Mouse (Mus musculus) embryonic facial prominence, embryonic 15.5 days (tissue): ENCODE measurements around the gene Rfpl4. TPM values are rescaled to one million over a fixed set of nuclear protein-coding genes. Genes with fewer than 3 reads are reported as not detected.
A peak's percentile ranks its signal among the peaks of the same experiment; 100 is the strongest.

Experiments
- ATAC-seq: fragments of 200-750 bp; cut with Nextera tagmentation; 2 replicates; pipeline ENCODE4 v1.8.0; 2017; ENCODE audit warnings: low read depth, moderate TSS enrichment; ENCODE audit not compliant: insufficient number of reproducible peaks, low FRiP score, low TSS enrichment
- H3K27ac ChIP-seq: fragments of 300-500 bp; sonication (generic); replicated peaks from 2 replicates; pipeline ENCODE4 v1.5.1; 2015; ENCODE audit warnings: mild to moderate bottlenecking, inconsistent platforms
- H3K27me3 ChIP-seq: fragments of 300-500 bp; sonication (generic); 2 replicates; pipeline ENCODE4 v1.6.1; 2015; ENCODE audit warnings: inconsistent platforms
- H3K36me3 ChIP-seq: fragments of 300-500 bp; sonication (generic); 2 replicates; pipeline ENCODE4 v1.6.1; 2015; ENCODE audit warnings: mild to moderate bottlenecking, inconsistent platforms
- H3K4me1 ChIP-seq: fragments of 300-500 bp; sonication (generic); 2 replicates; pipeline ENCODE4 v1.6.1; 2015; ENCODE audit warnings: inconsistent platforms
- H3K4me2 ChIP-seq: fragments of 300-500 bp; sonication (generic); replicated peaks from 2 replicates; pipeline ENCODE4 v1.6.1; 2015; ENCODE audit warnings: mild to moderate bottlenecking, inconsistent platforms
- H3K4me3 ChIP-seq: fragments of 300-500 bp; sonication (generic); replicated peaks from 2 replicates; pipeline ENCODE4 v1.5.1; 2015; ENCODE audit warnings: mild to moderate bottlenecking, inconsistent platforms
- H3K9ac ChIP-seq: fragments of 300-500 bp; sonication (generic); 2 replicates; pipeline ENCODE4 v1.6.1; 2015; ENCODE audit warnings: inconsistent platforms
- H3K9me3 ChIP-seq: fragments of 300-500 bp; sonication (generic); replicated peaks from 2 replicates; pipeline ENCODE4 v1.6.1; 2016; ENCODE audit warnings: inconsistent platforms
- WGBS: fragments of 180-500 bp; shearing (Covaris S2); methylation state at CpG from one replicate; pipeline ENCODE4 v1.1.7; 2015; 5-methylcytosine and 5-hydroxymethylcytosine counted together
- polyA plus RNA-seq: library from polyadenylated mRNA; unstranded; fragments of >200 nt; fragmentation: Nextera tagmentation; extraction: Ambion mirVana; gene quantifications from 2 replicates; pipeline ENCODE4 v1.2.1, GENCODE M21; 2015

Gene Rfpl4
- polyA plus RNA-seq, 1 experiment from 2014 or later: not detected

DNA sequence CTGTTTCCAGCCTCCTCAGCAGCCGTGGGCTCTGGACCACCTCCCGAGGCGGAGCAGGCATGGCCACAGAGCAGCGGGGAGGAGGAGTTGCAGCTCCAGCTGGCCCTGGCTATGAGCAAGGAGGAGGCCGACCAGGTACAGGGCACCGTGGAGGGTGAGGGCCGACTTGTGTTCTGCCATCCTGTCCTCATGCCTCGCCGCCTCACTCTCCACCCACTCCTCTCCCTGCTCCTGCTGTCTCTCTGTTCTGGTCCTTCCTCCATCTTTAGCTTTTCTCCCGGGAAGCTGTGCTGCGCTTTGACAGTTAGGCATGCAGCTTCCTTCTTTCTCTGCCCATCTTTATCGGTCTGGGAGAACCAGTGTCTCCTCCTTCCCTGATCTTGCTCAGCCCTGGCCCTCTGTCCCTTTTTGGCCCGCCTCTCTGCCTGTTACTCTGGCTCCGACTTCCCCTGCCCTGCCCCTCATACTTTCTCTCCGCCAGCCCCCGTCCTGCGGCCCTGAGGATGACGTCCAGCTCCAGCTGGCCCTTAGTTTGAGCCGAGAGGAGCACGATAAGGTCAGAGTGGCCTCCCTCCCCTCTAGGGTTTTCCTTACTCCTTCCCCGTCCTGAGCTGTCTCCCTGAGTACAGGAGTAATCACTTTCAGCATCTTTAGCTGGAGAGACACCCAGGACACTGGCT, 23.8 kb downstream of the Rfpl4 start:
- Histone ChIP-seq H3K36me3 (peaks cover 89% of the 10 kb centered on the region), H3K27me3 (no peaks in the 10 kb centered on the region), H3K4me1 (no peaks in the 10 kb centered on the region), H3K27ac (no peak overlapping the region), H3K4me2 (no peak overlapping the region), H3K9ac (no peak overlapping the region), H3K9me3 (no peaks in the 10 kb centered on the region), H3K4me3 (no peak overlapping the region)
- no peak for ATAC-seq
- 84% methylated on average over 21 of the region's 21 CpGs for WGBS

GRCm38 (mm10) chr7:5092381-5092780, 24.4 kb downstream of the Rfpl4 start:
- Histone ChIP-seq H3K36me3 (peaks cover 89% of the 10 kb centered on the region), H3K4me3 (no peak overlapping the region), H3K9ac (no peak overlapping the region), H3K9me3 (no peaks in the 10 kb centered on the region), H3K4me2 (no peak overlapping the region), H3K4me1 (no peaks in the 10 kb centered on the region), H3K27ac (no peak overlapping the region), H3K27me3 (no peaks in the 10 kb centered on the region)
- ATAC-seq: no peak
- WGBS: 92% methylated on average over 6 of the region's 6 CpGs

- 88% methylated on average over 15 of the region's 15 CpGs for WGBS
- H3K4me1 ChIP-seq: no peaks in the 10 kb centered on the region
Measured at GRCm38 (mm10) chr7:5091008-5091728, 25.6 kb downstream of the Rfpl4 start.

GRCm38 (mm10) chr7:5089853-5090252, 26.9 kb downstream of the Rfpl4 start:
- no peak for ATAC-seq
- H3K27me3 ChIP-seq: no peaks in the 10 kb centered on the region
- no peaks in the 10 kb centered on the region for H3K9me3 ChIP-seq
- no peak overlapping the region for H3K27ac ChIP-seq
- H3K4me2 ChIP-seq: no peak overlapping the region
- H3K4me3 ChIP-seq: no peak overlapping the region
- no peaks in the 10 kb centered on the region for H3K4me1 ChIP-seq
- no peak overlapping the region for H3K9ac ChIP-seq
- 95% methylated on average over 15 of the region's 15 CpGs for WGBS
- peaks cover 83% of the 10 kb centered on the region for H3K36me3 ChIP-seq

More at GRCm38 (mm10) chr7:5091008-5091728, 25.6 kb downstream of the Rfpl4 start:
- H3K27me3 ChIP-seq: no peaks in the 10 kb centered on the region
- H3K4me2 ChIP-seq: no peak overlapping the region
- peaks cover 88% of the 10 kb centered on the region for H3K36me3 ChIP-seq
- no peak overlapping the region for H3K27ac ChIP-seq
- no peak overlapping the region for H3K4me3 ChIP-seq
- no peak for ATAC-seq
- no peaks in the 10 kb centered on the region for H3K9me3 ChIP-seq
- no peak overlapping the region for H3K9ac ChIP-seq

GRCm38 (mm10) chr7:5087886-5088285, 28.9 kb downstream of the Rfpl4 start:
- 80% methylated on average over 4 of the region's 4 CpGs for WGBS
- Histone ChIP-seq H3K9ac (no peak overlapping the region), H3K27ac (no peak overlapping the region), H3K4me3 (no peak overlapping the region), H3K9me3 (no peaks in the 10 kb centered on the region), H3K27me3 (no peaks in the 10 kb centered on the region), H3K4me2 (no peak overlapping the region), H3K36me3 (peaks cover 64% of the 10 kb centered on the region), H3K4me1 (no peaks in the 10 kb centered on the region)
- ATAC-seq: no peak

DNA sequence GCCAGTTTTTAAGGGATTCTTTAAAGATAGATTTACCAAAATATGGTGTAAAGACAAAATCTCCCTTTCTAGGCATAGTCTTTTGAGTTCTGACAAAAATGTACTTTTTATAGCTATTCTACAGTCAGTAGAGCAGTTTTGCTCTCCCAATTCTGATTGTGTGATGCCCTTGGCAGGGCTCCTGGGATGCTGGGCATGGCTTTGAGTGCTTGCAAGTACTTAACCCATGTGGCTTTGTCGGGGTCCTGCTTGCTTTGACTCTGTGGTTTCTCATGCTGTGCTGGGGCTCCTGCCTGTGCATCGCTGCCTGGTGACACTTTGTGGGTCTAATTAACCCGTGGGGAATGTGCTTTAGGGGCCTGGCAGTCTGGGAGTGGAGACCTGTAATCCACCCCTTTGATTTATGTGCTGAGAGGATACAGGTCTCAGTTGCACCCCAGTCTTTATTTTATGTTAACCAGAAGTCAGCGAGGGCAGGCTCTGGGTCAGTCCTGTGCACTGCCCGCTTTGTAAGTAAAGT, 29.8 kb downstream of the Rfpl4 start:
- no peaks in the 10 kb centered on the region for H3K27me3 ChIP-seq
- H3K9me3 ChIP-seq: no peaks in the 10 kb centered on the region
- H3K9ac ChIP-seq: no peak overlapping the region
- 79% methylated on average over 5 of the region's 5 CpGs for WGBS
- 0 out of 2 replicates have a peak, but pooled peaks cover 7% of the 10 kb centered on the region for H3K4me1 ChIP-seq
- no peak overlapping the region for H3K4me3 ChIP-seq
- no peak overlapping the region for H3K27ac ChIP-seq
- no peak overlapping the region for H3K4me2 ChIP-seq
- peaks cover 55% of the 10 kb centered on the region for H3K36me3 ChIP-seq
- ATAC-seq: no peak

DNA sequence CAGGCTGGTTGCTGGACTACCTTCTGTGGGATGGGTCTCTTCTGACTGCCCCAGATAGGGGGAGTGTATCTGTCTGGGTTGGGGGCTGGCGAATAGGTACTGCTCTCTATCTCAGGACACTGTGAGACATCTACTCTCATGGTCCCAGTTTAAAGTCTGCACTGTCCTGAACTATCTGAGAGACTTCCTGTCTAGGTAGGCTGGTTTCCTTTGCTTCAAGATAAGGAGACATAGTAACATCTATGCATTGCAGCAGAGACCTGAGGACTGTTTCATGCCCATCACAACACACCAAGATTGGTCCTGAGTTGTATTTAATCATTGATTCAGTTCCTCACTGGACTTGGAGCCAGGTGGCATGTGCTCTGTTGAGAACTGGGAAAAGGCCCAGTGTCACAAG, 31.2 kb downstream of the Rfpl4 start:
- Histone ChIP-seq H3K27me3 (no peaks in the 10 kb centered on the region), H3K9me3 (no peaks in the 10 kb centered on the region), H3K4me3 (no peak overlapping the region), H3K4me2 (no peak overlapping the region), H3K36me3 (peaks cover 43% of the 10 kb centered on the region), H3K27ac (no peak overlapping the region), H3K9ac (no peak overlapping the region), H3K4me1 (peaks cover 20% of the 10 kb centered on the region)
- 91% methylated on average over 1 of the region's 1 CpGs for WGBS
- ATAC-seq: no peak

- Histone ChIP-seq H3K27me3 (no peaks in the 10 kb centered on the region), H3K4me1 (peaks cover 26% of the 10 kb centered on the region), H3K27ac (no peak overlapping the region), H3K9me3 (no peaks in the 10 kb centered on the region), H3K4me2 (no peak overlapping the region), H3K9ac (no peak overlapping the region), H3K36me3 (peaks cover 37% of the 10 kb centered on the region), H3K4me3 (no peak overlapping the region)
- ATAC-seq: no peak
- 88% methylated on average over 18 of the region's 18 CpGs for WGBS
Measured at GRCm38 (mm10) chr7:5083325-5084105, 33.2 kb downstream of the Rfpl4 start.

- no peak overlapping the region for H3K27ac ChIP-seq
- no peaks in the 10 kb centered on the region for H3K9me3 ChIP-seq
- peak overlapping the region; percentile 74; the same call in 1 of the 2 replicates for H3K4me2 ChIP-seq
- H3K9ac ChIP-seq: no peak overlapping the region
- H3K4me3 ChIP-seq: no peak overlapping the region
- WGBS: 91% methylated on average over 2 of the region's 2 CpGs
- ATAC-seq: no peak
- H3K4me1 ChIP-seq: peaks cover 26% of the 10 kb centered on the region
- no peaks in the 10 kb centered on the region for H3K27me3 ChIP-seq
- peaks cover 31% of the 10 kb centered on the region for H3K36me3 ChIP-seq
Measured at GRCm38 (mm10) chr7:5081939-5082338, 34.8 kb downstream of the Rfpl4 start.

GRCm38 (mm10) chr7:5081241-5081640, 35.5 kb downstream of the Rfpl4 start:
- Histone ChIP-seq H3K9ac (no peak overlapping the region), H3K27ac (no peak overlapping the region), H3K4me3 (peak overlapping the region; percentile 100), H3K4me1 (peaks cover 26% of the 10 kb centered on the region), H3K36me3 (peaks cover 33% of the 10 kb centered on the region), H3K9me3 (no peaks in the 10 kb centered on the region), H3K27me3 (no peaks in the 10 kb centered on the region), H3K4me2 (peak overlapping the region; percentile 74)
- 61% methylated on average over 6 of the region's 6 CpGs for WGBS
- ATAC-seq: no peak

GRCm38 (mm10) chr7:5080815-5081214, 35.9 kb downstream of the Rfpl4 start:
- peak overlapping the region; percentile 95 for H3K27ac ChIP-seq
- ATAC-seq: no peak
- H3K9ac ChIP-seq: peak overlapping the region; percentile 100
- 10% methylated on average over 6 of the region's 6 CpGs for WGBS
- peaks cover 33% of the 10 kb centered on the region for H3K36me3 ChIP-seq
- peak overlapping the region; percentile 100 for H3K4me3 ChIP-seq
- H3K27me3 ChIP-seq: no peaks in the 10 kb centered on the region
- peak overlapping the region; percentile 74 for H3K4me2 ChIP-seq
- no peaks in the 10 kb centered on the region for H3K9me3 ChIP-seq
- peaks cover 26% of the 10 kb centered on the region for H3K4me1 ChIP-seq
